Mouse (Mus musculus) liver, adult 2 months (tissue): Measurements from ENCODE around the gene Adarb1.

ENCODE experiments used
- CTCF ChIP-seq: fragments of 200-500 bp; IDR thresholded peaks from 2 replicates; pipeline ENCODE4 v1.5.1; 2011; ENCODE audit warnings: low read depth, low read length, control low read depth
- POLR2A ChIP-seq: fragments of 200-500 bp; IDR thresholded peaks from 2 replicates; pipeline ENCODE4 v1.6.1; 2011; ENCODE audit warnings: low read length, control low read depth; ENCODE audit not compliant: insufficient read depth; ENCODE audit errors: extremely low read depth

- TF ChIP-seq CTCF (no peak), POLR2A (no peak)
Observed at GRCm38 (mm10) chr10:77243572-77244161, 174.4 kb downstream of the Adarb1 start.
